Mouse (Mus musculus): Measurements from ENCODE around the gene Cdh13. TPM values are rescaled to one million over a fixed set of nuclear protein-coding genes. Genes with fewer than 3 reads are reported as not detected.

The Cdh13 gene
- polyA plus RNA-seq, 1 experiment from 2014 or later, result 0.53 TPM

DNA sequence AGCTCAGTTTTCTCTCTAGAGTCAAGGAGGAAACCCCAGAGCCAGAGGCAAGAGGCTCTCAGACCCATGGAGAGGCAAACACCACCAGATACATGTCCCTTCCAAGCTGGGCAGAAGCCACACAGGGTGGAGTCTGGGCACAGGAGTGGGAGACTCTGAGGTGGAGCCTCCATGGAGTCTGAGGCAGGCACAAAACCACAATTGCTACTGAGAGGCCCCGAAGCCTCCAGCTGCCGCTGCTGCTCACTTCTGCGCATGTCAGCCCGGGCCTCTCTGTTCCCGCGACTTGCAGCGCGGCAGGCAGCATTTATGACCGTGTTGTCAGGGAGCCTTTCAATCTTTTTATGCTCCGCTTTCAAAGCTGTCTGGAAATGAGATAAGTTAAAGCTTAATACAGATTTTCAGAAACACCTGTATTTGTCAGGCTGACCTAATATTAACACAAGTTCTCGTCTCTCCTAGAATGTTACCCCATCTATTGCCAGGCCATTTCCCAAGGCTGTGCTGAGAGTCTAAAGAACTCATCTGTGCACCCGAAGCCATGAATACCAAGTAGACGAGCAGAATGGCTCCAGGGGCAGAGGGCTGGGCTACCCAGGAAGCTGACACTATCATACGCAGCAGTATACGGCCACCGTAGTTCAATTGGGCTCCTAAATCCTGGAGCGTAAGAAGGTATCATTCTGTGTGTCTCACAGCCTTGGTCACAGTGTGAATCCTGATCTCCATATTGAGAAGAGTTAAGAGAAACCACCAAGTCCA lies 30.1 kb downstream of the Cdh13 start:
- DNase-seq (no peak), ATAC-seq (no peak)
- WGBS (ENCODE audit: insufficient replicate concordance), result 74% methylated on average over 17 of the region's 17 CpGs
- Histone ChIP-seq H3K4me2 (ENCODE audit: low read depth, low read length) (no peak overlapping the region), H3K9me3 (ENCODE audit: low read length) (no peaks in the 10 kb centered on the region), H3K9ac (replicated peaks) (no peak overlapping the region), H3K36me3 (replicated peaks; ENCODE audit: insufficient read depth, low read length) (no peaks in the 10 kb centered on the region), H3K27ac (ENCODE audit: low read depth) (no peak overlapping the region), H3K4me3 (ENCODE audit: low read depth, low read length) (no peak overlapping the region), H3K4me1 (ENCODE audit: insufficient read depth) (no peaks in the 10 kb centered on the region), H3K27me3 (ENCODE audit: insufficient read depth, low read length) (no peaks in the 10 kb centered on the region)
- no peak for TF ChIP-seq CTCF (IDR thresholded peaks at IDR 0.05; ENCODE audit: low read depth)
- no peak for TF ChIP-seq EP300 (IDR thresholded peaks at IDR 0.05; ENCODE audit: low read depth)

DNA sequence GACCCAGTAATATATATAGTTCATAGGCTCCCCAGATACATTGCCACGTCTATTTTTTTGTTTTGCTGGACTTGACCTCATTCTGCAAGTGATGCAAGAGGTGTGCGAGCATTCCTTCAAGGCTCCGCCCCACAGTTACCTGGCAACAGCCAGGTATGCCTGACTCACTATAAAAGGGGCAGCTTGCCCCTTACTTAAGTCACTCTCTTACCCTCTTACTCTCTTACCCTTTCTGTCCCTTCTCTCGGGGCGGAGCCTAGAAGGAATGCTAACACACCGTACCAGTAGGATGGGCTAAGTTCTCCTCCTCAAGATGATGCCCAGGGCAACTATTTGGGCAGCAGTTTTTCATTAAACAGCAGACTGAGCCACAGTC lies 30.6 kb downstream of the Cdh13 start:
- TF ChIP-seq EP300 (IDR thresholded peaks at IDR 0.05; ENCODE audit: low read depth), result no peak
- no peak for TF ChIP-seq CTCF (IDR thresholded peaks at IDR 0.05; ENCODE audit: low read depth)
- ATAC-seq, result no peak

GRCm38 (mm10) chr8:118314932-118315331 lies 31.4 kb downstream of the Cdh13 start:
- no peak for DNase-seq

More for the DNA sequence above, 30.6 kb downstream of the Cdh13 start:
- no peak overlapping the region for H3K4me3 ChIP-seq (ENCODE audit: low read depth, low read length)
- H3K4me1 ChIP-seq (ENCODE audit: insufficient read depth), result no peaks in the 10 kb centered on the region
- H3K9me3 ChIP-seq (ENCODE audit: low read length), result no peaks in the 10 kb centered on the region
- no peaks in the 10 kb centered on the region for H3K36me3 ChIP-seq (replicated peaks; ENCODE audit: insufficient read depth, low read length)
- WGBS (ENCODE audit: insufficient replicate concordance), result 74% methylated on average over 6 of the region's 6 CpGs
- H3K27ac ChIP-seq (ENCODE audit: low read depth), result no peak overlapping the region
- no peak for DNase-seq
- no peak overlapping the region for H3K4me2 ChIP-seq (ENCODE audit: low read depth, low read length)
- no peak overlapping the region for H3K9ac ChIP-seq (replicated peaks)
- no peaks in the 10 kb centered on the region for H3K27me3 ChIP-seq (ENCODE audit: insufficient read depth, low read length)

DNA sequence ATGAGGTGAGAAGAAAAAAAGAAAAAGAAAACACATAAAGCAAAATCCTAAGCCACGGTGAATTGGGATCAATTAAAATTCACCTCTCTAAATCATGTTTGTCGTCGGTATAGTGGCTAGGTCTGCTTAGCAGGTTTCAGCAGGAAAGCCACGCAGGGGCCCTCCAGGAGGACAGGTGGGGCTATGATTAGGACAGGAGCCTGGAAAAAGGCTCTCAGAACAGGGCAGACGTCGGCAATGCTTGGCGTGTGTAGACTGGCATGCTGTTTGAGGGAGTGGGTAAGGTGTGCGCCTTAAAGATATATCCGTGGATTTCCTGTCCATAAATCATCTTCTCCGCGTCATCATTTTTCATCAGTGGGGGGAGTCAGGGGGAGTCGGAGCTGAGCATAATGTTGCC lies 32.9 kb downstream of the Cdh13 start:
- no peaks in the 10 kb centered on the region for H3K9me3 ChIP-seq (ENCODE audit: low read length)
- no peak overlapping the region for H3K4me2 ChIP-seq (ENCODE audit: low read depth, low read length)
- no peak for TF ChIP-seq CTCF (IDR thresholded peaks at IDR 0.05; ENCODE audit: low read depth)
- no peak for TF ChIP-seq EP300 (IDR thresholded peaks at IDR 0.05; ENCODE audit: low read depth)
- no peak for DNase-seq
- no peak overlapping the region for H3K9ac ChIP-seq (replicated peaks)
- H3K27me3 ChIP-seq (ENCODE audit: insufficient read depth, low read length), result no peaks in the 10 kb centered on the region
- no peak overlapping the region for H3K27ac ChIP-seq (ENCODE audit: low read depth)
- no peaks in the 10 kb centered on the region for H3K4me1 ChIP-seq (ENCODE audit: insufficient read depth)
- H3K4me3 ChIP-seq (ENCODE audit: low read depth, low read length), result no peak overlapping the region
- WGBS (ENCODE audit: insufficient replicate concordance), result 71% methylated on average over 12 of the region's 12 CpGs
- ATAC-seq, result no peak
- no peaks in the 10 kb centered on the region for H3K36me3 ChIP-seq (replicated peaks; ENCODE audit: insufficient read depth, low read length)

More at GRCm38 (mm10) chr8:118314932-118315331, 31.4 kb downstream of the Cdh13 start:
- Histone ChIP-seq H3K27me3 (ENCODE audit: insufficient read depth, low read length) (no peaks in the 10 kb centered on the region), H3K9ac (replicated peaks) (no peak overlapping the region), H3K27ac (ENCODE audit: low read depth) (no peak overlapping the region), H3K4me1 (ENCODE audit: insufficient read depth) (no peaks in the 10 kb centered on the region), H3K4me2 (ENCODE audit: low read depth, low read length) (no peak overlapping the region), H3K36me3 (replicated peaks; ENCODE audit: insufficient read depth, low read length) (no peaks in the 10 kb centered on the region), H3K4me3 (ENCODE audit: low read depth, low read length) (no peak overlapping the region), H3K9me3 (ENCODE audit: low read length) (no peaks in the 10 kb centered on the region)
- no peak for ATAC-seq
- 81% methylated on average over 7 of the region's 7 CpGs for WGBS (ENCODE audit: insufficient replicate concordance)
- no peak for TF ChIP-seq EP300 (IDR thresholded peaks at IDR 0.05; ENCODE audit: low read depth)
- no peak for TF ChIP-seq CTCF (IDR thresholded peaks at IDR 0.05; ENCODE audit: low read depth)

DNA sequence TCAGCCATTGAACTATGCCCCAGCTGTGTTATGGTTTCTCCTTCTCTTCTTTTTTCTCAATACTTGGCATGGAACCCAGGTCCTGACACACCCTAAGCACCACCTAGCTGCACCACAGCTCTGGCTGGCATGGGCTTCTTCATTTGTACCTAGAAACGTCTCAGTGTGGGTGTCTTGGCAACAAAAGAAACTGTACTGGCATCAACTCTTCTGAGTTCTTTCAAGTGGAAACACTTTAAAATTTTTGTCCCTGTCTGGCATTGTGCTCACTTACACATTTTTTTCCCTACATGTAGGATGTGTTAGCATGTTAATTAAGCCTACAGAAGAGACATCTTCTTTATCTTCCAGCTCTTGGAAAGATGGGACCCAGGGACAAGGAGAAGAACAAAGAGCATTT lies 37.0 kb downstream of the Cdh13 start:
- H3K36me3 ChIP-seq (replicated peaks; ENCODE audit: insufficient read depth, low read length), result no peaks in the 10 kb centered on the region
- H3K4me2 ChIP-seq (ENCODE audit: low read depth, low read length), result no peak overlapping the region
- no peaks in the 10 kb centered on the region for H3K27me3 ChIP-seq (ENCODE audit: insufficient read depth, low read length)
- TF ChIP-seq EP300 (IDR thresholded peaks at IDR 0.05; ENCODE audit: low read depth), result no peak
- no peak for TF ChIP-seq CTCF (IDR thresholded peaks at IDR 0.05; ENCODE audit: low read depth)
- no peak overlapping the region for H3K27ac ChIP-seq (ENCODE audit: low read depth)
- no peaks in the 10 kb centered on the region for H3K9me3 ChIP-seq (ENCODE audit: low read length)
- H3K4me3 ChIP-seq (ENCODE audit: low read depth, low read length), result no peak overlapping the region
- ATAC-seq (no peak), DNase-seq (no peak)
- 57% methylated on average over 1 of the region's 1 CpGs for WGBS (ENCODE audit: insufficient replicate concordance)
- H3K4me1 ChIP-seq (ENCODE audit: insufficient read depth), result no peaks in the 10 kb centered on the region
- no peak overlapping the region for H3K9ac ChIP-seq (replicated peaks)

DNA sequence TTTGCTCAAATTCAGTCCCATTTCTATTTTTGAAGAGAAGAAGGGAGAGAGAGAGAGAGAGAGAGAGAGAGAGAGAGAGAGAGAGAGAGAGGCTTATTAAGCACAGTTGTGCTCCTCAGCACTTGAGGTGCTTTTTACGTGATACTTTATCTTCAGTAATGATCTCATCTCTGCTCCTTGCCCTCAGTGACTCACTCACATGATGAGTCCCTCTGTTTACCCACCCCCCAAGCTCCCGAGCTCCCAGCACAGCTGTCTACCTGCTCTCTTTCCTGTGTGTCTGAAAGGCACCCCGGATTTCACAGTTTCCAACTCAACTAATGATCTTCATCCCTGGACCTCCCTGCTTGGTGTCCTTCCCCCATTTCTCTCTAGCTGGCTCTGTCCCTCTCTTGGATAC lies 39.9 kb downstream of the Cdh13 start:
- Histone ChIP-seq H3K36me3 (replicated peaks; ENCODE audit: insufficient read depth, low read length) (no peaks in the 10 kb centered on the region), H3K27ac (ENCODE audit: low read depth) (no peak overlapping the region), H3K4me1 (ENCODE audit: insufficient read depth) (no peaks in the 10 kb centered on the region), H3K9ac (replicated peaks) (no peak overlapping the region), H3K4me2 (ENCODE audit: low read depth, low read length) (no peak overlapping the region), H3K9me3 (ENCODE audit: low read length) (no peaks in the 10 kb centered on the region; the same call in 1 of the 2 replicates), H3K27me3 (ENCODE audit: insufficient read depth, low read length) (no peaks in the 10 kb centered on the region), H3K4me3 (ENCODE audit: low read depth, low read length) (no peak overlapping the region)
- DNase-seq, result no peak
- TF ChIP-seq CTCF (IDR thresholded peaks at IDR 0.05; ENCODE audit: low read depth) (no peak), EP300 (IDR thresholded peaks at IDR 0.05; ENCODE audit: low read depth) (no peak)
- 49% methylated on average over 3 of the region's 3 CpGs for WGBS (ENCODE audit: insufficient replicate concordance)
- ATAC-seq, result no peak

Measured in liver, postnatal 0 days (tissue).